Mouse (Mus musculus) liver, embryonic 11.5 days (tissue): Measurements from ENCODE around the gene Polr2l. TPM values are rescaled to one million over a fixed set of nuclear protein-coding genes. Genes with fewer than 3 reads are reported as not detected.
A peak's percentile ranks its signal among the peaks of the same experiment; 100 is the strongest.

Experiments used
- ATAC-seq: fragments of 200-750 bp; cut with Nextera tagmentation; replicated peaks from 2 replicates; pipeline ENCODE4 v1.8.0; 2017; ENCODE audit warnings: moderate number of reproducible peaks, mild to moderate bottlenecking, moderate TSS enrichment, moderate library complexity; ENCODE audit not compliant: low FRiP score
- DNase-seq: peaks from one replicate; pipeline ENCODE4 v3.0.0-alpha.2; 2017; ENCODE audit warnings: low spot score
- H3K27ac ChIP-seq: fragments of 300-500 bp; sonication (generic); 2 replicates; pipeline ENCODE4 v1.5.1; 2014; ENCODE audit warnings: mild to moderate bottlenecking, low read depth, low read length, control low read depth
- H3K27me3 ChIP-seq: fragments of 300-500 bp; sonication (generic); replicated peaks from 2 replicates; pipeline ENCODE4 v1.6.1; 2014; ENCODE audit warnings: low read length, mixed read lengths; ENCODE audit not compliant: control insufficient read depth, insufficient read depth
- H3K36me3 ChIP-seq: fragments of 300-500 bp; sonication (generic); 2 replicates; pipeline ENCODE4 v1.6.1; 2014; ENCODE audit warnings: mild to moderate bottlenecking, low read length, moderate library complexity, mixed read lengths; ENCODE audit not compliant: control insufficient read depth, insufficient read depth
- H3K4me1 ChIP-seq: fragments of 300-500 bp; sonication (generic); replicated peaks from 2 replicates; pipeline ENCODE4 v1.6.1; 2014; ENCODE audit warnings: low read length, mixed read lengths; ENCODE audit not compliant: control insufficient read depth, insufficient read depth
- H3K4me2 ChIP-seq: fragments of 300-500 bp; sonication (generic); 2 replicates; pipeline ENCODE4 v1.6.1; 2014; ENCODE audit warnings: mild to moderate bottlenecking, control low read depth, moderate library complexity
- H3K4me3 ChIP-seq: fragments of 300-500 bp; sonication (generic); 2 replicates; pipeline ENCODE4 v1.5.1; 2014; ENCODE audit warnings: low read depth, low read length, control low read depth
- H3K9ac ChIP-seq: fragments of 300-500 bp; sonication (generic); 2 replicates; pipeline ENCODE4 v1.6.1; 2014; ENCODE audit warnings: low read depth, low read length, control low read depth
- H3K9me3 ChIP-seq: fragments of 300-500 bp; sonication (generic); 2 replicates; pipeline ENCODE4 v1.6.1; 2016; ENCODE audit warnings: low read length, inconsistent platforms, mixed read lengths; ENCODE audit not compliant: control insufficient read depth
- WGBS: fragments of 180-500 bp; shearing (Covaris S2); extraction: QIAGEN DNeasy Blood & Tissue Kit; methylation state at CpG from one replicate; pipeline ENCODE4 v1.1.7; 2014; 5-methylcytosine and 5-hydroxymethylcytosine counted together
- polyA plus RNA-seq: library from polyadenylated mRNA; unstranded; fragments of >200 nt; fragmentation: Nextera tagmentation; extraction: Ambion mirVana; gene quantifications from 2 replicates; pipeline ENCODE4 v1.2.1, GENCODE M21; 2014

Gene Polr2l
- polyA plus RNA-seq, 1 experiment from 2014 or later, result 104 TPM

DNA sequence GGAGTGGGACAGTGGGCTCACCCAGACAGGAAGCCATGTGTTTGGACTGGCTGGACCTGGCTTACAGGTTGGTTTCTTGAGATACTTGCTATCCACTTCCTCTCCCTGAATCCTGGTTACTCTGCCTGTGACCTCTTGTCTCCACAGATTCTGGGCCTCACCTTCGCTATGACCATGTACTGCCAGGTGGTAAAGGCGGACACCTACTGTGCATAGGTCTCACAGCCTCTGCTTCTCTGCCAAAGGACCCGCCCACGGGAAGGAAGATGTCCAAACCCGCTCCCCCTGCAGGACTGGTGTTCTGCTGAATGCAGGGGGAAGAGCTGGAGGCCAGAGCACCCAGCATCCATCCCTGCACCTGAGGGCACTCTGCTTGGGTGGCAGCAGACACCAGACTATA is 17.8 kb upstream of the Polr2l start:
- H3K9ac ChIP-seq, result no peak overlapping the region
- 85% methylated on average over 5 of the region's 5 CpGs for WGBS
- no peak for ATAC-seq
- DNase-seq, result no peak
- no peak overlapping the region for H3K4me2 ChIP-seq
- no peaks in the 10 kb centered on the region for H3K9me3 ChIP-seq
- H3K27ac ChIP-seq, result no peak overlapping the region
- H3K4me1 ChIP-seq, result 0 out of 2 replicates have a peak, but pooled peaks cover 3% of the 10 kb centered on the region
- H3K27me3 ChIP-seq, result no peaks in the 10 kb centered on the region
- peaks cover 6% of the 10 kb centered on the region for H3K36me3 ChIP-seq
- no peak overlapping the region for H3K4me3 ChIP-seq

DNA sequence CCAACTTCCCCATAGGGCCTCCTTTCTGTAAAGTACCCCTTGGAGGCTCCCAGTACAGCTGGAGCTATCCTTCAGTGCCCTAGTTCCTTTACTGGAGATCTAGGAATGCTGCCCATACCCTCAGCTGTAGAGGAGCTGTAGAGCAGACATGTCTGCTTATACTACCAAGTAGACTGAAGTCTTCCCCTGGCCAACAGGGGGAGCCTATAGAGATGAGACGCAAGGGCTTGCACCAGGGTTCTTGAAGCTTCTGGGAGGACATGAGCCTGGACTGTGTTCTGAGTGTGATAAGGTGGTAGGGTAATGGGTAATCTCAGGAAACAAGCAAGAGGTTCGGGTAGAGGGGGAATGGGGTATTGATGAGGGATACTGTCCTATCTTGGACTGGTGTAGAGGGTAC is 16.2 kb upstream of the Polr2l start:
- WGBS, result 56% methylated on average over 2 of the region's 2 CpGs
- peak; percentile 67 for ATAC-seq
- H3K9me3 ChIP-seq, result no peaks in the 10 kb centered on the region
- no peak overlapping the region for H3K27ac ChIP-seq
- H3K4me2 ChIP-seq, result no peak overlapping the region
- H3K9ac ChIP-seq, result no peak overlapping the region
- no peak for DNase-seq
- H3K4me3 ChIP-seq, result no peak overlapping the region
- H3K4me1 ChIP-seq, result 0 out of 2 replicates have a peak, but pooled peaks cover 3% of the 10 kb centered on the region
- H3K36me3 ChIP-seq, result peaks cover 6% of the 10 kb centered on the region
- H3K27me3 ChIP-seq, result no peaks in the 10 kb centered on the region

DNA sequence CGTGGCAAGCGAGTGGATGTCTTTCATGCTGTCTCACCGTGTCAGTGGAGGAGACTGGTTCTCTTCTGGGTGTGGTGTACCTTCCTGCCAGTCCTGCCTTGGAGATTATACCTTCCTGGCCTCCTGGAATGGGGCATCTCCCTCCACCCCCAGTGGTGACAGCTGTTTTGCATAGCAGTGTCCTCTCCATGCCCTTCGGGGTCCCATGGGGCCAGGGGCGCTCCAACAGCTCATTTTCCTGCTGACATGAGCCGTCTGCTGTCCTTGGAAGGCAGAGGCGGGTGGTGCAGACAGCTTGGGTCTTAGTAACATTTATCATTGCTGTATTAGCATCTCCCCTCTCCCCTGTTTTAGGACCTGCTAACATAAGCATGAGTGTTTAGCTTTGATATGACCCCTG is 12.2 kb upstream of the Polr2l start:
- H3K27me3 ChIP-seq, result peaks cover 4% of the 10 kb centered on the region
- no peak overlapping the region for H3K27ac ChIP-seq

DNA sequence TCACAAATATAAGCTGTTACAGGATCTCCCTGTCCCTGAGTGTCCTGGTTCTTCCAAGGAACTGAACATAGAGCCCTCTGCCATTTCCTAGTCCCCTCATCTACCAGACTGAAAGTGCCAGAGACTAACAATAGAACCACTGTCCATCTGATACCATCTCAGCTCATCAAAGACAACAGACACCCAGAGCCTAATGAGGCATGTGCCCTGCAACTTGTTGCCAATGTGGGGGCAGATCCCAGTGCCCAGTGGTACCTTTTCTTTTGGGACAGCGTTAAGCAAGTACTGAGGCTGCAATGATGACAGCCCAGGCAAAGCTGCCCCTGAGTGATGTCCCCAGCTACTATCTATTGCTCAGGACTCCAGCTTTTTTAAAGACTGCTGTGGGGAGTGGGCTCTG is 11.3 kb upstream of the Polr2l start:
- Histone ChIP-seq H3K9me3 (no peaks in the 10 kb centered on the region), H3K27me3 (peaks cover 10% of the 10 kb centered on the region), H3K4me1 (peaks cover 16% of the 10 kb centered on the region), H3K4me3 (no peak overlapping the region), H3K27ac (no peak overlapping the region), H3K36me3 (no peaks in the 10 kb centered on the region), H3K9ac (no peak overlapping the region), H3K4me2 (no peak overlapping the region)
- DNase-seq, result no peak
- 85% methylated on average over 1 of the region's 1 CpGs for WGBS
- ATAC-seq, result no peak

More for the DNA sequence above, 12.2 kb upstream of the Polr2l start:
- Histone ChIP-seq H3K4me2 (no peak overlapping the region), H3K36me3 (no peaks in the 10 kb centered on the region), H3K4me1 (peaks cover 9% of the 10 kb centered on the region), H3K4me3 (no peak overlapping the region), H3K9ac (no peak overlapping the region), H3K9me3 (no peaks in the 10 kb centered on the region)
- ATAC-seq (no peak), DNase-seq (no peak)
- WGBS, result 76% methylated on average over 7 of the region's 7 CpGs

DNA sequence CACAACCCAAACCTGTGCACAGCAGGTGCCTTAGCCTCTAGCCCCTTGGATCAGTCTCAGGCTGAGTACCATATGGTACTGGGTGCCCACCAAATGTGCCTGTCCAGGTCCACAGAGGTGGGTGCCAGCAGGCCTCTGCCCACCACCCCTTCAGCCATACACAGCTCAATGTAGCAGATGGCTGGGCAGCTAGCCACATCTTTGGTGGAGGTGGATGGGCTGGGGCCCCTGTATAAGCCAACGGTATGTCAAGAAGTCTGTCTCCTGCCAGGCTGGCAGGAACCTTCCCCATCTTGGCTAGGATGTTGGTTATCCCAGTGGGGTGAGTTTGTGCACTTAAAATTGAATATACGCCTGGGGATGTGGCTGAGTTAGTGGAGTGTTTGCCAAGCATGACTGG is 10.7 kb upstream of the Polr2l start:
- no peak overlapping the region for H3K9ac ChIP-seq
- no peak for ATAC-seq
- no peak for DNase-seq
- no peak overlapping the region for H3K4me2 ChIP-seq
- H3K36me3 ChIP-seq, result no peaks in the 10 kb centered on the region
- H3K4me3 ChIP-seq, result no peak overlapping the region
- no peak overlapping the region for H3K27ac ChIP-seq
- peaks cover 10% of the 10 kb centered on the region for H3K27me3 ChIP-seq
- WGBS, result 77% methylated on average over 2 of the region's 2 CpGs
- peaks cover 20% of the 10 kb centered on the region for H3K4me1 ChIP-seq
- H3K9me3 ChIP-seq, result no peaks in the 10 kb centered on the region

DNA sequence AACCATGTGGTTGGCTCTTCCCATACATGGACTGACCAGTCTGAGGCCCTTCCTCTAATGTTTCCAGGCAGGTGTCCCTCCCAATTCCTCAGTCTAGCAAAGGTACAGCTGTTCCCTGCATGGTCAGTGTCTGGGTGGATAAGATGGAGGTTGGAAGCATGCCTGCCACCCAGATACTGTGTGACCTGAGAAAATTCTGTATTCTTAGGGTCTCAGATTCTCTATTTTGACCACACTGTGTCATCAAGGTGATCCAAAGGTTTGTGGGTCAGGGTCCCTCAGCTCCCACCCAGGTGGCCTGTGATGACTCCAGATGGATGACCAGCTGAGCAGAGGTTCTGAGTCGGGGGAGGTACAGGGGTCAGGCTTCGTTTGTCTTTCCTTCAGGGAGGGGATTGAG is 10.3 kb upstream of the Polr2l start:
- no peak overlapping the region for H3K4me3 ChIP-seq
- ATAC-seq, result no peak
- WGBS, result 67% methylated on average over 2 of the region's 2 CpGs

DNA sequence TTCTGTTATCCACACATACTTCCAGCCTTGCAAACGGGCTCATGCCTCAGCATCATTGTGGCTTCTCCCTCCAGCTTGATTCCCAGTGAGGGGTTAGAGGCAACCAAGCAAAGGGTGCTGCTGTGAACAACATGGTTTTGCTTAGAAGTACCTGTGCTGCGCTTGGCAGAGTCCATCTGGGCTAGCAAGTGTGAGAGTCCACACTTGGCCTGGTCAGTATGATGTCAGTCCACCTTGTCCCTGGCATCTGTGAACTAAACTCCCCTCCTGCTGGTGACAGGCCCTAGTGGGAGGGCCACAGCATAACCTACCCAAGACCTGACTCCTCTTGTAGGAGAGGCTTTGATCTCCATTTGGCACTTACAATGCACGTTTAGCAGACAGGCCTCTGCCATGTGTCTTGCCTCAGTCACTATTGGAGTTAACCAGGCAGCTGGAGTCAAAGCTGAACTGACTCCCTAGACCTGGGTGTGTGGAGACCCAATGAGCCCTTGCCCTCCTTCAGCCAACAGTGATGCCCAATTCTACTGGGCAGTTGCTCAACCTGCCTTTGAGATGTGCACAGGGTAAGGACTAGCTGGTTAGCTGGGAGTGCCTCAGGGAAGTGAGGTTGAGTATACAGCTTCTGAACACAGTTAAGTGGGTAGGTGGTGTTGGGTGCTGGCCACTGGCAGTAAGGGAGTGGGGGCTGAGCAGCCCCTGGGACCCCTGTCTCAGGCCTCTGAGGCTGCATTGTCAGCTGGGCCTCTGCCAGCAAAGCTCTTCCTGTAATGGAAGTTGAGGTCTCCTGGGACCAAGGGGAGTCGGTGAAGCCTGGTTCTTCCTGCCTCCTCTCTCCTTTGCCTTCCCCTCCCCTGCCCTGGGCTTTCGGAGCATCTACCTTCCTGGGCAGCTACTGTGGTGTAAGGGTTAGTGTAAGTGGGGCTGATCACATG is 9.5 kb upstream of the Polr2l start:
- Histone ChIP-seq H3K4me1 (peaks cover 20% of the 10 kb centered on the region), H3K27ac (no peak overlapping the region), H3K27me3 (peaks cover 10% of the 10 kb centered on the region), H3K9ac (no peak overlapping the region), H3K9me3 (no peaks in the 10 kb centered on the region), H3K4me3 (no peak overlapping the region), H3K4me2 (no peak overlapping the region), H3K36me3 (no peaks in the 10 kb centered on the region)
- no peak for ATAC-seq
- no peak for DNase-seq
- WGBS, result 78% methylated on average over 5 of the region's 5 CpGs

More for the DNA sequence above, 10.3 kb upstream of the Polr2l start:
- Histone ChIP-seq H3K4me2 (no peak overlapping the region), H3K4me1 (peaks cover 20% of the 10 kb centered on the region), H3K27ac (no peak overlapping the region), H3K9ac (no peak overlapping the region), H3K36me3 (no peaks in the 10 kb centered on the region), H3K27me3 (peaks cover 10% of the 10 kb centered on the region), H3K9me3 (no peaks in the 10 kb centered on the region)
- DNase-seq, result no peak

DNA sequence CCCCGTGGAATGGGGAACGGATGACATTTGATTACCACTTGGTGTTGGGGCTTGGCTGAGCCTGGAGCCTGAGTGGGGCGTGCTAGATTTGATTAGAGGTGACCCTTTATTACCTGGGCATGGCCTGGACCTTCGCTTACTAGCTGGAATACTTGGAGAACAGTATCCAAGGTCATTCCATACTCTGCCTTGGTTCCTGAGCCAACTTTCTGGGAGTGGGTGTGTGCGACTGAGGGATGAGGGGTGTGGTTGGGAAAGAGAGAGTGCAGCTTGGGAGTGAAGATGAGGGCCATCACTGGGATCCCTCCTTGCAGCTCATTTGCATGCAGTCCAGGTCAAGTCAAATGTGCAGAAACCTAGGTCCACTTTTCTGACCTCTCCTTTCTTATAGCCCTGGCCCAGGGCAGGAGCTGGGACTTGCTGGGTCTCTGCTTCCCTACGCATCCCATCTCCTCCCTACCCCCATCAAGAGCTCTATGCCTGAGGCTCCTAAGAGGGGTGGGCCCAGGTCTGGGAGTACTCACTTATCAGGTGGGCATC is 8.3 kb upstream of the Polr2l start:
- Histone ChIP-seq H3K27me3 (peaks cover 10% of the 10 kb centered on the region), H3K27ac (no peak overlapping the region), H3K9ac (no peak overlapping the region), H3K4me3 (no peak overlapping the region), H3K9me3 (no peaks in the 10 kb centered on the region), H3K4me2 (no peak overlapping the region), H3K4me1 (peaks cover 24% of the 10 kb centered on the region), H3K36me3 (no peaks in the 10 kb centered on the region)
- no peak for DNase-seq
- 75% methylated on average over 5 of the region's 6 CpGs for WGBS
- ATAC-seq, result no peak
